Mouse (Mus musculus) CH12.LX (cell line): Measurements from ENCODE around the gene Stx5a.

Experiments
- CHD1 ChIP-seq: IDR thresholded peaks from 2 replicates; pipeline ENCODE4 v1.6.1; 2012; ENCODE audit warnings: low read depth, low read length, improper control_type of control experiment, inconsistent platforms
- CHD2 ChIP-seq: IDR thresholded peaks from 2 replicates; pipeline ENCODE4 v1.6.1; 2011; ENCODE audit warnings: low read length, improper control_type of control experiment
- CTCF ChIP-seq, 2 experiments: IDR thresholded peaks in 1 of 2; conservative IDR thresholded peaks in 1 of 2; 2 replicates each; pipeline ENCODE4 v1.5.1; 2011 to 2012; ENCODE audit warnings: low read depth in 2 of 2, low read length in 2 of 2, improper control_type of control experiment in 1 of 2, inconsistent platforms in 1 of 2, mild to moderate bottlenecking in 1 of 2, moderate library complexity in 1 of 2
- ELF1 ChIP-seq: IDR thresholded peaks from 2 replicates; pipeline ENCODE4 v1.6.1; 2014; ENCODE audit warnings: low read depth, mild to moderate bottlenecking, inconsistent platforms, low read length, improper control_type of control experiment
- IRF4 ChIP-seq: IDR thresholded peaks from 2 replicates; pipeline ENCODE4 v1.6.1; 2014; ENCODE audit warnings: low read depth, mild to moderate bottlenecking, inconsistent platforms, low read length, improper control_type of control experiment
- MYC ChIP-seq: IDR thresholded peaks from 2 replicates; pipeline ENCODE4 v1.6.1; 2011; ENCODE audit warnings: low read depth, mild to moderate bottlenecking, improper control_type of control experiment, low read length
- POLR2A ChIP-seq: IDR thresholded peaks from 2 replicates; pipeline ENCODE4 v1.6.1; 2011; ENCODE audit warnings: low read depth, mild to moderate bottlenecking, improper control_type of control experiment, low read length
- POLR2AphosphoS2 ChIP-seq: IDR thresholded peaks from 2 replicates; pipeline ENCODE4 v1.6.1; 2011; ENCODE audit warnings: low read depth, low read length, improper control_type of control experiment
- SMC3 ChIP-seq: IDR thresholded peaks from 2 replicates; pipeline ENCODE4 v1.6.1; 2011; ENCODE audit warnings: low read depth, low read length, improper control_type of control experiment
- TCF12 ChIP-seq: IDR thresholded peaks from 2 replicates; pipeline ENCODE4 v1.6.1; 2014; ENCODE audit warnings: low read depth, mild to moderate bottlenecking, inconsistent platforms, low read length, improper control_type of control experiment
- UBTF ChIP-seq: IDR thresholded peaks from 2 replicates; pipeline ENCODE4 v1.6.1; 2012; ENCODE audit warnings: low read depth, mild to moderate bottlenecking, inconsistent platforms, low read length, improper control_type of control experiment, moderate library complexity
- USF2 ChIP-seq: conservative IDR thresholded peaks from 2 replicates; pipeline ENCODE4 v1.6.1; 2011; ENCODE audit warnings: low read depth, low read length, improper control_type of control experiment
- ZMIZ1 ChIP-seq: IDR thresholded peaks from 2 replicates; pipeline ENCODE4 v1.6.1; 2012; ENCODE audit warnings: low read depth, mild to moderate bottlenecking, inconsistent platforms, low read length, improper control_type of control experiment

DNA sequence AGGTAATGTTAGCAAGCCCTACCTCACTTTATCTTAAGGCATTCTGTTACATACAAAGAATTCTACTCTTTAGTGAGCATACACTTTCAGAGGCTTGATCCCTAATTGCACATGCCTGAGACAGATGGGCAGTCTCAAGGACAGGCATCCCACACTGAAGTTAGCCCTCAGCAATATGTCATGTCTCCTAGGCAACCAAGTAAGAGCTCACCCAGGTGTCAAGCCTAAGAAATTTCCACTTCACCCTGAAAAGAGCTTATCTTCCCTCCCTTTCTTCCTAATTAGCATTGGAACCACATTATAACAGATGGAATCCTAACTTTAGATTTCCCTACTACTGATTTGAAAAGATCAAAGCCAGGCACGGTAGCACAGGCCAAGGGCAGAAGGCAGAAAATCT is 48.0 kb downstream of the Stx5a start:
- no peak for TF ChIP-seq CTCF (conservative IDR thresholded peaks at IDR 0.05 in 1 of 2, IDR thresholded peaks at IDR 0.05 in 1 of 2; ENCODE audit: low read depth in 2 of 2, low read length in 2 of 2)
- TF ChIP-seq MYC: no peak
- TF ChIP-seq ZMIZ1: no peak
- TF ChIP-seq POLR2A: no peak
- TF ChIP-seq POLR2AphosphoS2: no peak
- no peak for TF ChIP-seq UBTF
- no peak for TF ChIP-seq CHD2
- TF ChIP-seq ELF1: no peak
- TF ChIP-seq IRF4: no peak
- no peak for TF ChIP-seq CHD1
- TF ChIP-seq USF2: no peak
- TF ChIP-seq SMC3: no peak
- TF ChIP-seq TCF12: no peak
